Mouse (Mus musculus) lung, embryonic 15.5 days (tissue): Measurements from ENCODE around the gene Vmn2r79. TPM values are rescaled to one million over a fixed set of nuclear protein-coding genes. Genes with fewer than 3 reads are reported as not detected.
"Not testable (repeated sequence)": the region's sequence is repeated elsewhere in the genome, so short reads cannot be mapped to it uniquely, and the experiment has no call there.

Source experiments
- ATAC-seq: fragments of 200-750 bp; cut with Nextera tagmentation; 2 replicates; pipeline ENCODE4 v1.8.0; 2017; ENCODE audit warnings: moderate number of reproducible peaks, borderline replicate concordance; ENCODE audit not compliant: low FRiP score, low TSS enrichment; ENCODE audit errors: extremely low read depth
- H3K27ac ChIP-seq: fragments of 300-500 bp; sonication (generic); 2 replicates; pipeline ENCODE4 v1.5.1; 2015; ENCODE audit warnings: moderate library complexity, mild to moderate bottlenecking, inconsistent platforms
- H3K27me3 ChIP-seq: fragments of 300-500 bp; sonication (generic); 2 replicates; pipeline ENCODE4 v1.6.1; 2015; ENCODE audit warnings: inconsistent platforms
- H3K36me3 ChIP-seq: fragments of 300-500 bp; sonication (generic); 2 replicates; pipeline ENCODE4 v1.6.1; 2015; ENCODE audit warnings: inconsistent platforms
- H3K4me1 ChIP-seq: fragments of 300-500 bp; sonication (generic); 2 replicates; pipeline ENCODE4 v1.6.1; 2015; ENCODE audit warnings: inconsistent platforms
- H3K4me2 ChIP-seq: fragments of 300-500 bp; sonication (generic); 2 replicates; pipeline ENCODE4 v1.6.1; 2015; ENCODE audit warnings: inconsistent platforms, mild to moderate bottlenecking, moderate library complexity
- H3K4me3 ChIP-seq: fragments of 300-500 bp; sonication (generic); 2 replicates; pipeline ENCODE4 v1.5.1; 2015; ENCODE audit warnings: mild to moderate bottlenecking, inconsistent platforms
- H3K9ac ChIP-seq: fragments of 300-500 bp; sonication (generic); 2 replicates; pipeline ENCODE4 v1.6.1; 2015; ENCODE audit warnings: inconsistent platforms
- H3K9me3 ChIP-seq: fragments of 300-500 bp; sonication (generic); 2 replicates; pipeline ENCODE4 v1.6.1; 2016; ENCODE audit warnings: inconsistent platforms
- WGBS: fragments of 180-500 bp; shearing (Covaris S2); methylation state at CpG from one replicate; pipeline ENCODE4 v1.1.7; 2015; 5-methylcytosine and 5-hydroxymethylcytosine counted together
- polyA plus RNA-seq: library from polyadenylated mRNA; unstranded; fragments of >200 nt; fragmentation: Nextera tagmentation; extraction: Ambion mirVana; gene quantifications from 2 replicates; pipeline ENCODE4 v1.2.1, GENCODE M21; 2015

The Vmn2r79 gene
- polyA plus RNA-seq, result not detected in 2 replicates

- not testable (repeated sequence) for H3K4me3 ChIP-seq, H3K9me3 ChIP-seq, H3K27ac ChIP-seq, H3K36me3 ChIP-seq, ATAC-seq, H3K4me1 ChIP-seq, H3K9ac ChIP-seq, H3K4me2 ChIP-seq, H3K27me3 ChIP-seq
- WGBS, result 85% methylated on average over 1 of the region's 1 CpGs
Measured at GRCm38 (mm10) chr7:86995815-86996214, at the start of gene Vmn2r79. Gene Vmn2r79 (plus strand): TSS chr7:86996115.

GRCm38 (mm10) chr7:86994700-86995099, 1.2 kb upstream of the Vmn2r79 start:
- Histone ChIP-seq H3K4me2 (no peak overlapping the region), H3K4me1 (no peaks in the 10 kb centered on the region), H3K27ac (no peak overlapping the region), H3K27me3 (no peaks in the 10 kb centered on the region), H3K4me3 (no peak overlapping the region), H3K9ac (no peak overlapping the region), H3K36me3 (no peaks in the 10 kb centered on the region), H3K9me3 (no peaks in the 10 kb centered on the region)
- ATAC-seq, result no peak
- WGBS, result 30% methylated on average over 1 of the region's 1 CpGs

GRCm38 (mm10) chr7:87026486-87026885, 30.6 kb downstream of the Vmn2r79 start:
- not testable (repeated sequence) for ATAC-seq, H3K27me3 ChIP-seq, H3K36me3 ChIP-seq, H3K9ac ChIP-seq, H3K4me1 ChIP-seq, H3K4me3 ChIP-seq, H3K27ac ChIP-seq, H3K9me3 ChIP-seq, H3K4me2 ChIP-seq

GRCm38 (mm10) chr7:87063576-87063975, 67.7 kb downstream of the Vmn2r79 start:
- Histone ChIP-seq H3K36me3 (no peaks in the 10 kb centered on the region), H3K4me2 (no peak overlapping the region), H3K9ac (no peak overlapping the region), H3K9me3 (no peaks in the 10 kb centered on the region), H3K4me3 (no peak overlapping the region), H3K4me1 (no peaks in the 10 kb centered on the region), H3K27me3 (no peaks in the 10 kb centered on the region), H3K27ac (no peak overlapping the region)
- ATAC-seq, result no peak
- WGBS, result 68% methylated on average over 4 of the region's 4 CpGs

Other genes starting within 250 kb of the Vmn2r79 start
- gene Folh1, start 220.2 kb upstream of the Vmn2r79 start, polyA plus RNA-seq, result 0.15 and 0.18 TPM in 2 replicates
- not detected in 2 replicates for gene Vmn2r77, start 201.1 kb upstream of the Vmn2r79 start, polyA plus RNA-seq
- gene Vmn2r78, start 81.0 kb upstream of the Vmn2r79 start, polyA plus RNA-seq, result not detected in 2 replicates
- 8.7 and 9.5 TPM in 2 replicates for gene Nox4, start 250.0 kb downstream of the Vmn2r79 start, polyA plus RNA-seq